Mouse (Mus musculus) 3T3-L1 (cell line): ENCODE data around the gene Gm44790.
A peak's percentile ranks its signal among the peaks of the same experiment; 100 is the strongest.
"Not testable (repeated sequence)": the region's sequence is repeated elsewhere in the genome, so short reads cannot be mapped to it uniquely, and the experiment has no call there.

Experiments
- DNase-seq: peaks from one replicate; pipeline ENCODE4 v3.0.0-alpha.2; 2015; ENCODE audit warnings: low read depth, low spot score

Gene Gm44790

DNA sequence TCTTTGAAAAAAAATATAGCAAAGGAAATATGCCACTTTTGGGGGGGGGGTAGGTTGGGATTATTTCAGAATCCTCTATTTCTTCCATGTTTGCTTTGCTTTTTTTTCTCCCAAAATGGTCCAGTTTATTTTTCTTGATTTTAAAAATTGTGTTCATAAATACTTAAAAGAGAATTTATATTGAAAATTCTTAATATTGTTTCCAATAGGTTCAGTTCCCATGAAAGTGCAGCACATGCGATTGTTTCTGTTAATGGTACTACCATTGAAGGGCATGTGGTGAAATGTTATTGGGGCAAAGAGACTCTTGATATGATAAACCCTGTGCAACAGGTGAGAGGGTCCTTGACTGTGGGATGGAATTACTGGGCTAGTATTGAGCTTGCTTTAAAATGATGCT, at the start of gene Gm44790:
Gene Gm44790 (plus strand): TSS at position 301 of the 400 bp plus-strand sequence.
- no peak for DNase-seq

DNA sequence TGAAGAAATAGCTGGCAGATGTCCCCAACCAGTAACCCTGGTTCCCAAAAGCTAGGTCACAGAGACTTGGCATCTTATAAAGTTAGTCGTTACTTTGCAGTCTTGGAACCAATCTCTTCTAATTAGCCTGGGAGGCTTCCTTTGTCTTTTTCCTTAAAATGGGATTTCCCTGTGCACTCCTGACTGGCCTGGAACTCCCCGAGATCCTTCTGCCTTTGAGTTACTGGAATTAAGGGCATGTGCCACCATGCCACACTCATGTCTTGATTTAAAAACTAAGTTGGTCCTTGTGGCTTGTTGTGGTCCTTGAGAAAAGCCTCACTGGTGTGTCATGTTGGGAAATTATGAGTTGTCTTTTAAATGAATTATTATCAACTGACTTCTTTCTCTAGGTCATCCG, 48.1 kb upstream of the Gm44790 start:
- no peak for DNase-seq

DNA sequence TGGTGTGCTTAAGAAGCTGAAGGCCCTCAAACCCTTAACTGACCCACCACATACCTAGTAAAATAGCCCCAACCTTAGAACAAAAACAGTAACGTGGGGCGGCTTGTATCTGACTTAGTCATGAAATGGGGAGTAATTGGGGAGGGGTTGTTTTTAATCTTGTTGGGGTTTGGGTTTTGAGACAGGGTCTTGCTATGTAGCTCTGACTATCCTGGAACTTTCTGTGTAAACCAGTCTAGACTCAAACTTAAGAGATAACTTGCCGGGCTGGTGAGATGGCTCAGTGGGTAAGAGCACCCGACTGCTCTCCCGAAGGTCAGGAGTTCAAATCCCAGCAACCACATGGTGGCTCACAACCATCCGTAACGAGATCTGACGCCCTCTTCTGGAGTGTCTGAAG, 46.3 kb upstream of the Gm44790 start:
- not testable (repeated sequence) for DNase-seq

DNA sequence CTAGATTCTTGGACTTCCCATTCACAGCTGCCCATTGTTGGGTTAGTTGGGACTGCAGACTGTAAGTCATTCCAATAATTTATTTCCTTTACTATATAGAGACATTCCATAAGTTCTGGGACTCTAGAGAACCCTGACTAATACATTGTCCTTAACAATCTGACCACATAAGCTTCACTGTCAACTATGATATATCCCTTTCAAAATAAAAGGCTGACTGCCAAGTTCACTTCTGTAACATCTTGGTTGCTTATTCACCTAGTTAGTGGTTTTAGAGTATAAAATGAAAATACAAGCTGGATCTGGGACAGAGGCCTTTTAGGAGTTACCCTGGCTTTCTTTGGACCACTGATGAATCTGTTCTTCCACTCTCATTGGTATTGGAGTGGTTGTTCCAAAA, 43.9 kb upstream of the Gm44790 start:
- peak; percentile 83 for DNase-seq

DNA sequence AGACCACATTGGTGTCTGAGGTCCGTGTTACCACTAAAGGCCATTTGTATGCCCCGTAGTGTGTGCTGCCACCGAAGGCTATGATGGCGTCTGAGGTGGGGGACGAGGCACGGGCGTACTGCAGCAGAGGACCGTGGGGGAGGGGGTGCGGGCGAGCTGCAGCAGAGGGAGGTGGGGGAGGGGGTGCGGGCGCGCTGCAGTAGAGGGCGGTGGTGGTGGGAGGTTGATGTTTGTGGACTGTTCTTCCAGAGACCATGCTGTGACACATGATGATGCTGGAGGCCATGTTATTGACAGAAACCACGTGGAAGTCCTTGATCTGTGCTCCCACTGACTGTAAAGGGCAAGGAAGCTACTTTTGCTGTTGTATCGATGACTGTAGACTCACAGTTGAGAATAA, 43.1 kb upstream of the Gm44790 start:
- DNase-seq: no peak

DNA sequence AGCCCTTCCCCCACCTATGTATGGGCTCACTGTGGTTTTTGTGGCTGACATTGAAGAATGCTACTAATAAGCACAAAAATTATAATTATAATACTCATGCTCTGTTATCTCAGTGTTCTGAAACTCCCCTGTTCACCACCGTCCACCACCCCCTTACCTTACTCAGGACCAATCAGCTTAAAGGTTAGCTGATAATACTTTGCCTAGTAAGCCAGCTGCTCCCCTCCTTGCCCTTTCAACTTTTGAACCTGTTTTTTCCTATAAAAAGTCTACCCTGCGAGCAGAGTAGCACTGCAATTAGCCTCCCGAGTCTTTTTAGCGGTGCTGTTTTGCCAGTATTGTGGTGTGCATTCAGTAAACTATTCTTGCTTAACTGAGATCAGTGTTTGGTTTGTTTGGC, 41.8 kb upstream of the Gm44790 start:
- no peak for DNase-seq

DNA sequence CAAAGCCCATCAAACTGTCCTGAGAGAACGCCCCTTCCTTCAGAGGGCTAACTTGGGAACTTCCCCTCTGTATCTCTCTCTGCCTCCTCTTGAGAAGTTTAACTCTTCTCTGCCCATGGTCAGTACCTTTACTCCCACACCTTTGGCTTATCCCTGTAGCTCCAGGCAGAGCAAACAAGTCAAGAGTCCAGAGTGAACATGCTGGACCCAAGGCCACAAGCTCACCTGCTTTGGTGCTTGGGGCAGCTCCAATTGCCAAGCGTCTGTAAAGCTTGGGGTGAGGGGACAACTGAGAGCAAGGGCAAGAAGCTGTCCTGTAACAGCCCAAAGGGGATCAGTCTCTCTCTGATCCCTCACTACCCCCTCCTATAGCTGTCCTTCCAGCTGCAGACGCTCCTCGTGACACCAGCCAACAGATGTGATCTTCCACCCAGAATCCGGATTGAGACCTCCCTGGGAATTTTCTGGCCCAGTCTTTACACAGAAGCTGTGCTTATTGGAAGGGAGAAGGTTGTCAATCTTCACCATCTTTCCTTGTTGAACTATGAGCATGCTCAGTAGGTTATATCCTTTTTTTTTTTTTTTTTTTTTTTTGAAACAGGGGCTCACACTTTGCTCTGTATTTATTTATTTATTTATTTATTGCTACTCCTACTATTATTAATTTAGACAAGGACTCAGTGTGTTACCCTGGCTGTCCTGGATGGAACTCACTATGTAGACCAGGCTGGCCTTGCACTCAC, 40.9 kb upstream of the Gm44790 start:
- no peak for DNase-seq

DNA sequence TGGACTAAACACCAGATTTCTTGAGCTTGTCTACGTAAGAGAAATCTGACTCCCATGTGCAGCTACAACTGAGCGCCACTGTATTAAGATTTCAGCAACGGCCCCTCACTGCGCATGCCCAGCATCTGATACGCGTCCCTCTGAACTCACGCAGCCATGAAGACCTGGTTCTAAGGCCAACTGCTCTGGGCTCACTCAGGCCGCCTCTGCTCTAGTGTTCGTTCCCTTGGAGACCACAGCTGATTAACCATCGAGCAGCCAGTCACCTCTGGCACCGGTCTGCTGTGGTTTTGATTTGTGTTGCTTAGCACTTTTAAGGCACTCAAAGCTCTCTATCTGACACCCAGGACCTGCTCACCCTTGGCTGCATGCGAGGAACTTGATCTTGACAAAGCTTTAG, 39.1 kb upstream of the Gm44790 start:
- DNase-seq: no peak

DNA sequence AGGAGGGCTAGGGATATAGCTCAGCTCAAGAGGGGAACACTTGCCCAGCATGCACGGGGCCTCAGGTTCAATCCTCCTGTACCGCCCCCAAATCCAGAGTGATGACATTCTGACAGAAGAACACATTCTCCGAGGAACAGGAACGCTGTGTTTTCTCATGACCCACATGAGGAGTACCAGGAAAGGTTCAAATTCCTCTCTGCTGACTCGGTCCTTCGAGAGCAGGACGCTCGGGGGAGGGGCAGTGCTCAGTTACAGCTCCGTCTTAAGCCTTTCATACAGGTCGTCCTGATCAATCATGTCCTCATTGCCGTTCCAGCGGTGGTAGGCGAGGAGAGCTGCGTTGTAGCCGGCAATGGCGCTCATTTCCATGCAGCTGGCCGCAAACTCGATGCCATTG, 38.0 kb upstream of the Gm44790 start:
- no peak for DNase-seq

DNA sequence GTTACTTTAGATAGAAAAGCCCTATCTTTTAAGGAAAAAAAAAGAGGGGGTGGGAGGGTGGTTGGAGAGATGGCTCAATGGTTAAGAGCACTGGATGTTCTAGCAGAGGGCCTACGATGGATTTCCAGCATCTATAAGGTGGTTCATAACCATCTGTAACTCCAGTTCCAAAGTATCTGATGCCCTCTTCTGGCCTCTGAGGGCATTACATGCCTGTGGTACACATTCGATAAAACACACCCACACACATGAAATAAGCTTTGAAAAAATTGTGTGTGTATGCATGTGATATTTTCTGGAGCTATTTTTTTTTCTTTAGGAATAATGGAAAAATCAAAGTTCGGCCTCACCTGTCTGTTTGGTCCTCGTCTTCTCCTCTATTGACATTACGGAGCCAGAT, 35.1 kb upstream of the Gm44790 start:
- DNase-seq: peak; percentile 51

DNA sequence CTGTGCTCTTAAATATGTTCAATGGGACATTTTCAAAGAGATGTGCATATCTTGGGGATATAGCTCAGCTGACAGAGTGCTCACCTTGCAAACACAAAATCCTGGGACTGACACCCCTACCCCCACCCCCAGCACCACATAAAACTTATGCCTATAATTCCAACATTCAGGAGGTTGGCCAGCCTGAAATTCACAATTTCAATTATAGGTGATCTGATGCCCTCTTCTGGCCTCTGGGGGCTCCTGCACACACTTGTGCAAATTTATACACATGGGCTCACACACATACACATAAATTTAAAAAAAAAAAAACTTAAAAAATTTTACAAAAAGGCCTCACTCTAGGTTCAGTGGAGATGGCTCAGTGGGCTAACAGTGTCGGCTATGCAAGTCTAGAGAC, 33.3 kb upstream of the Gm44790 start:
- DNase-seq: no peak

DNA sequence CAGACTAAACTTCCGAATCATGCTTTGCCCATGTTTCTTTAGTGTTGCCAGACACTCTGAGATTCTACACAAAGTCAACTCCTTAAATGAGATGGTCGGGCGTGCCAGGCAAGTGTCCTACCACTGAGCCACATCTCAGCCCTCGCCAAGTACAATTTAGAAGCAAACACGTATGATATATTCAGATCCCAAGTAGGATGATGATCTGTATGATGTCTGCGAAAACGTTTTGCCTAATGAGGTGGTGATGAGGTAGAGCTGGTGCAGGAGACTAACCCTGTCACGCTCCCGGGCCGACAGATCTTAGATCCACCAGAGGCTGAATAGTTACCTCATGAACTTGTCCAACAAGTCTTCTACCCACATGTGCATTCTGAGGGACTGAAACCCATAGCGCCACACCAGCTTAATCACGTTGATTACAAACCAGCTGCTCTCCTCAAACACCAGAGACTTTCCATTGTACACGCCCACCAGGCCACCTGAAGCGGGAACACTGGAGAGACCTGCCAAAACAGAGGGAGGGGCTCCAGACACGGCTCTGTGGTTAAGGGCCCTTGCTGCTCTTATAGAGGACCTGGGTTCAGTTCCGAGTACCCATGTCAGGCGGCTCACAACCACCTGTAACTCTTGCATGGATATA, 32.3 kb upstream of the Gm44790 start:
- no peak for DNase-seq

DNA sequence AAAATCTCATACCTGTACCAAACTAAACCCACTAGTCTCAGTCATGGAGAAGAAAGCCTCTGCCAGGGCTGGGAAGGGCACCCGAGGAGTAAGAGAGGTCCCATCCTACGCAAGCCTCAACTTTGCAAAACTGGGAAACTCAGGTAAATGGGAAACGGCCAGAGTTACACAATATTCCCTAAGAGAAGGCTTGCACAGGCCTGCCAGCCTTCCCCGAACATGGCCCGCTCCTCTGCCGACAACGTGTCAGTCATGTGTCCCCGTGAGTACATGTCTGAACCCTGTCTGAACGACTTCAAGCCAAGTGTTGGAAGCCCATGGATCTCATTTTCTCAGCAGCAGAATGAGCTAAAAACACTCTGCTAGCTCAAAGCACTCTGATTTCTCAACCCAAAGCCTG, 31.4 kb upstream of the Gm44790 start:
- DNase-seq: no peak

DNA sequence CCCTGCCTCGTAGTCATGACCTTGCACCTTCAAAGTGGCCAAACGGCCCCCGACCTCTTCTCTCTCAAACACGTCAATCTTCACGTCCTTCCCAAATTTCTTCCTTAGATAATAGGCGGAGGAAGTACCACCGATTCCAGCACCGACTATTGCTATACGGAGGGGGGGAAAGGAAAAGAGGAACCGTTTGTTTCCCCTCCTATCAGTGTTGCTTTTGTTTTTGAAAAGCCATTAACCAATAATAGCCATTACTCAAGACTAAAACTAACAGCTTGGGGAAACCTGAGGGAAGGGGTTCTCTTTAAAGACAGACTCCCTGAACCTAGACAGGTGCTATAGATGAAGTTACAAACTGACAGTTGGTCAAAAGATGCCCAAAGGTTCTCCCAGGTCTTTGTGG, 30.5 kb upstream of the Gm44790 start:
- no peak for DNase-seq

DNA sequence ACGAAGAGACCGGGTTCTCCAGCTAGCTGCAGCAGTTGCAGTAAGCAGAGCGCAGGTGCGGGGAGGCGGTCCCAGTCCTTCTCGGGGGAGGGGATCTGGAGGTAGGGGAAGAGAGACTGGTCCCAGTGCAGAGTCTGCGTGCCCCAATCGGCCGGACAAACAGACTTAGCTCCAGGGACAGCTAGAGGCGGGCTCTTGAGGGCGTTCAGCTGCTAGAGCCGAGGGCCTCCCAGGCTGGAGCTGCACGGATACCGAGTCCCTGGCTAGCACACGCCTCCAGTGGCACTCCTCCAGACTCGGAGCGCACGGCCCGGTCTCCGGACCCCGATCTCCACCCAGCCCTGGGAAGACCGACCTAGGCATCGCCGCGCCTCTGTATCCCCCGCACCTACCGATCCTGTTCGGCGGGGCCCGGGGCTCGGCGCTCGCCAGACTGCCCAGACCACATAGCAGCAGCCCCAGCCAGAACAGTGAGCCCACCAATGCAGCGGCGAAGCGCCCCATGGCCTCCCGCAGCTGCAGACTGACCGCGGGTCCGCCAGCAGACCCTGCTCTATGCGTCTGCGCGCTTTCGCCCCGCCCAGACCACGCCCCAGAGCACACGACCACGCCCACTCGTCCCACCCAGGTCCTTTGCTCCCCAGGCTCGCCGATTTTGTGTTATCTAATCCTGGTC, 29.7 kb upstream of the Gm44790 start, which contains the start of gene Pcyox1:
Gene Pcyox1 (minus strand): TSS at position 574 of the 676 bp plus-strand sequence.
- peak; percentile 85 for DNase-seq

DNA sequence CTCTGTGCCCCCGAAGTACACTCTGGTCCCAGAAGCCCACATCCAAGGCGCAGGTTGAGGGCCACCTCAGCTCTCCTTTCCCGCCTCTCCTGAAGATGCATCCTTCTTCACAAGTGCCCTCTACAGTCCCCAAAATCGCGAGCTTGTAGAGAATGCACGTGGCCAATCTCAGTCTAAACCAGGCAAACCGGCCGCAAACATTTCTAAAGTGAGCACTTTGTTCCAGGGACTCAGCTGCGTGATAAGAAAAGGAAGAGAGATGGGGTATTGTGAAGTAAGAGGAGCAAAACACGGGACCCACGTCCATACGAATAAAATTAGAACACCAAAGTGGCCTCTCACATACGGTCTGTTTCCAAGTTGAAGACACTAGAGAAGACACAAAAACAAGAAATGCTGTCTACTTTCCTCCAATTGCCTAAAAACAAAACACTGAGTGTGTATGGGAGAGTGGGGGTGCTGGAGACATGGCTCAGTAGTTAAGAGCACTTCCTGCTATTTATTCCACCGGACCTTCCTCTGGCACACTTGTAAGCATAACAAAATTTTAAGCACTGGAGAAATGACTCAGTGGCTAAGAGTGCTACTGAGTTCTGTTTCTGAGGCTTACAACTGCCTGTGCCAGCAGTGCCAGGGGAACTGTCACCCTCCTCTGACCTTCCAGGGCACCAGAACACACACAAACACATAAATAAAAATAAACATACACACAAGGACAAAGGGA, 29.0 kb upstream of the Gm44790 start:
- DNase-seq: peak; percentile 60

DNA sequence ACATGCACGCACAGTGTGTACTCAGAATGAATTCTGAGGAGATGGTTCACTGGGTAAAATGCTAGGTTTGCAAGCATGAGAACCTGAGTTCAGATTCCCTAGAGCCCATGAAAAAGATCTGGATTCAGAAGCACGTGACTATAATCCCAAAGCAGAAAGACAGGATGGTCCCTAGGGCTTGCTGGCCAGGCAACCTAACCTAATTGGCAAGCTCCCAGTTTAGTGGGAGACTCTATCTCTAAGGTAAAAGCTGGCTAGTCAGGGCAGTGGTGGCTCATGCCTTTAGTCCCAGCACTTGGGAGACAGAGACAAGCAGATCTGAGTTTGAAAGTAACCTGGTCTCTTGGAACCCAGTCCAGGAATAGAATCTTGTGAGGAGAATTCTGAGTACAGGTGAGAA, 27.5 kb upstream of the Gm44790 start:
- DNase-seq: no peak

DNA sequence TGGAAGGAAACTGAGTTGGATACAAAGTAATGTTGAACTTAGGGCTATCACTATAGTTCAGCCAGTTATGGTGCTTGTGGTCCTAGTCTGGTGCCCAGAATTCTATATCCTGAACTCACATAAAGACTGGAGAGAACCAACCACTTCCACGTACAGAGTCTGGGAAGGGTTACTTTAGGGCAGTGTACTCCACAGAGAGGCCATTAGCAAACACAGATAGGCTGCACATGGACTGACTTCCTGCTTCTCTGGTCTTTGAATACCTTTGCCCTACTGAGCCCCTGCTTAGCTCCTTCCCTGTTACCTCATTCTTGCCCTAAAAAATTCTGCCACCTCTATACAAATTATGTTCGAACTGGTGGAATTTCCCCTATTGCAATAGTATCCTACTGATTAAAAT, 26.5 kb upstream of the Gm44790 start:
- no peak for DNase-seq

DNA sequence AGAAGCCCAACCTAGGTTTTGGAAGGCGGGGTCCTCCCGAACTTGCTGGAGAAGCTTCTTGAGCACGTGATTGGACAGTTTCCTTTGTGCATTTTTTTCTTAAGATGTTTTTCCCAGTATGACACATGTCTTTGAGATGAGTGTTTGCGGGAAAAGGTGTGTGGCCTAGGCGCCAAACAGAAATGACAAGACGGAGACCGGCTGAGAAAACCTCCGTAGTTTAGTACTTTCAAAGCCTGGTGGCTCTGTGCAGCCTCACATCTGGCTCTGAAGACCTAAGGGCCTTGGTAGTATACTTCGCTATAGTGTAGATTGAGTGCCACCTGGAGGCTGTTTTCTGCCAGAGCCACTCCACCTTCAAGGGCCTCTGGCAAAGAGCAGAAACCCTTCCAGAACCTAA, 25.5 kb upstream of the Gm44790 start:
- peak; percentile 94 for DNase-seq

DNA sequence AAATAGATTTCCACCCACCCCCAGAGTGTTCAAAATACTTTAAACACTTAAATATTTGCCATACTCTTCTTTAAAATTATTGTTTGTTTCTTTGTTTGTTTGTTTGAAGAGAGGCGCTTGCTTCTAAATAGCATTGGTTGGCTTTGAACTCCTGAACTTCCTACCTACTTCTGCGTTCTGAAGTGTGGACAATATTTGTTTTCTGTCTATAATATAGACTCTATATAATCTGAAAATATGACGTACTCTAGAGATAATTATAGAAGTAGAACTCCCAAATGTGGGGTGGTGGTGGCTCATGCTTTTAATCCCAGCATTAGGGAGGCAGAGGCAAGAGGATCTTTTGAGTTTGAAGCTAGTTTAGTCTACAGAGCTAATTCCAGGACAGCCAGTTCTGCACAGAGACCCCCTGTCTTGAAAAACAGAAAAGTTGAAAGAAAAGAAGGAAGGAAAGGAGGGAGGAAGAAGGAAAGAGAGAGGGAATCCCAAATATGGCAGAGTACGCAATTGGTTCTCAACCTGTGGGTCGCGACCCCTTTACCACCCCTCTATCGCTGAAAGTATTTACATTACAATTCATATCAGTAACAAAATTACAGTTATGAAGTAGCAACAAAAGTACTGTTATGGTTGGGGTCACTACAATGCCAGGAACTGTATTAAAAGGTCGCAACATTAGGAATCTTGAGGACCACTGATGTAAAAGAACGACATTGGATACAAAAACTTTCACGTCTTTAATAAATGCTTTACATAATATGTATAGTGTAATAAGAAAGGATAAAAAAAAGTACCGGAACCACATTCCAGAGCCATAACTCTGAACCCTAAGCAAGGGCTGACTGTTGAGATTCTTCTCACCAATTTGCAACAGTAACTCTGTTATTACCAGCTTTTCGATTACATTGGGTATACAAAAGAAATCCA, 23.5 kb upstream of the Gm44790 start:
- peak; percentile 63 for DNase-seq

DNA sequence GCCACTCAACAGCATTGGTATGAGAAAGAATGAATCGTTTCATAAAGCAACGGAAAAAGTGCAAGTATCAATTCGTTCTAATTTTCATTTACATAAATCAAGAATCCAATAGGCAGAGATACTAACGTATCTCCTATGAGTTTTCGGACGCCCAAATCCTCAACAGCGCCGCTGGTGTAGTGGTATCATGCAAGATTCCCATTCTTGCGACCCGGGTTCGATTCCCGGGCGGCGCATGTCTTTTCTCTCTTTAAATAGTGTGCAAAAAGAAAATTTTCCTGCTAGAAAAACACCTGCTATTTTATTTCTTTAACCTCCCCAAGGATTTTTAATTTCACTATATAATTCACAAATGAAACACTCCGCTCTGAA, 22.7 kb upstream of the Gm44790 start:
- peak; percentile 93 for DNase-seq
